Mouse (Mus musculus) forebrain, embryonic 12.5 days (tissue): ENCODE results near the gene Arhgap6. TPM values are rescaled to one million over a fixed set of nuclear protein-coding genes. Genes with fewer than 3 reads are reported as not detected.

Experiments
- ATAC-seq: fragments of 200-750 bp; cut with Nextera tagmentation; 2 replicates; pipeline ENCODE4 v1.8.0; 2017; ENCODE audit warnings: moderate TSS enrichment; ENCODE audit not compliant: low FRiP score
- H3K27ac ChIP-seq: fragments of 300-500 bp; sonication (generic); 2 replicates; pipeline ENCODE4 v1.5.1; 2016; ENCODE audit warnings: mild to moderate bottlenecking
- H3K27me3 ChIP-seq: fragments of 300-500 bp; sonication (generic); 2 replicates; pipeline ENCODE4 v1.6.1; 2016; ENCODE audit warnings: mild to moderate bottlenecking
- H3K36me3 ChIP-seq: fragments of 300-500 bp; sonication (generic); replicated peaks from 2 replicates; pipeline ENCODE4 v1.6.1; 2016; ENCODE audit warnings: mild to moderate bottlenecking
- H3K4me1 ChIP-seq: fragments of 300-500 bp; sonication (generic); 2 replicates; pipeline ENCODE4 v1.6.1; 2016
- H3K4me2 ChIP-seq: fragments of 300-500 bp; sonication (generic); 2 replicates; pipeline ENCODE4 v1.6.1; 2016; ENCODE audit warnings: mild to moderate bottlenecking, moderate library complexity
- H3K4me3 ChIP-seq: fragments of 300-500 bp; sonication (generic); replicated peaks from 2 replicates; pipeline ENCODE4 v1.5.1; 2016; ENCODE audit warnings: mild to moderate bottlenecking
- H3K9ac ChIP-seq: fragments of 300-500 bp; sonication (generic); 2 replicates; pipeline ENCODE4 v1.6.1; 2016; ENCODE audit warnings: mild to moderate bottlenecking
- H3K9me3 ChIP-seq: fragments of 300-500 bp; sonication (generic); 2 replicates; pipeline ENCODE4 v1.6.1; 2016
- WGBS: fragments of 180-500 bp; shearing (Covaris S2); methylation state at CpG from one replicate; pipeline ENCODE4 v1.1.7; 2016; 5-methylcytosine and 5-hydroxymethylcytosine counted together
- polyA plus RNA-seq: library from polyadenylated mRNA; unstranded; fragments of >200 nt; fragmentation: Nextera tagmentation; extraction: Ambion mirVana; gene quantifications from 2 replicates; pipeline ENCODE4 v1.2.1, GENCODE M21; 2016

Arhgap6 gene
- 0.73 and 0.97 TPM in 2 replicates for polyA plus RNA-seq

- peaks cover 55% of the 10 kb centered on the region for H3K27me3 ChIP-seq
- no peaks in the 10 kb centered on the region for H3K36me3 ChIP-seq
- H3K4me1 ChIP-seq = 0 out of 2 replicates have a peak, but pooled peaks cover 3% of the 10 kb centered on the region
- peak within 1 kb of the TSS; percentile 40 for H3K4me3 ChIP-seq
- H3K9ac ChIP-seq = peak within 1 kb of the TSS; percentile 47; the same call in 1 of the 2 replicates
- no peak within 1 kb of the TSS for H3K27ac ChIP-seq
- ATAC-seq = peak; percentile 72
- H3K9me3 ChIP-seq = no peaks in the 10 kb centered on the region
- 19% methylated on average over 42 of the region's 48 CpGs for WGBS
- peak within 1 kb of the TSS; percentile 73 for H3K4me2 ChIP-seq
Observed at GRCm38 (mm10) chrX:168794974-168795858, at the start of gene Arhgap6. Arhgap6 (plus strand) TSS chrX:168795099.

GRCm38 (mm10) chrX:168747011-168747410 is 47.9 kb upstream of the Arhgap6 start:
- Histone ChIP-seq H3K27me3 (peaks cover 6% of the 10 kb centered on the region; the same call in 1 of the 2 replicates), H3K4me2 (no peak overlapping the region), H3K36me3 (no peaks in the 10 kb centered on the region), H3K27ac (no peak overlapping the region), H3K4me3 (no peak overlapping the region), H3K9ac (no peak overlapping the region), H3K4me1 (no peaks in the 10 kb centered on the region), H3K9me3 (no peaks in the 10 kb centered on the region)
- ATAC-seq = no peak
- 47% methylated on average over 2 of the region's 2 CpGs for WGBS

- Histone ChIP-seq H3K27ac (no peak overlapping the region), H3K9ac (peak overlapping the region; percentile 47; the same call in 1 of the 2 replicates)
- WGBS = 24% methylated on average over 54 of the region's 55 CpGs
Observed at GRCm38 (mm10) chrX:168795859-168796848, 1.3 kb downstream of the Arhgap6 start.

GRCm38 (mm10) chrX:168804677-168805076 is 9.8 kb downstream of the Arhgap6 start:
- ATAC-seq = no peak
- Histone ChIP-seq H3K4me1 (no peaks in the 10 kb centered on the region), H3K4me2 (no peak overlapping the region), H3K9me3 (no peaks in the 10 kb centered on the region), H3K9ac (no peak overlapping the region), H3K4me3 (no peak overlapping the region), H3K27me3 (peaks cover 11% of the 10 kb centered on the region), H3K27ac (no peak overlapping the region), H3K36me3 (no peaks in the 10 kb centered on the region)
- WGBS = 84% methylated on average over 2 of the region's 2 CpGs

More at GRCm38 (mm10) chrX:168795859-168796848, 1.3 kb downstream of the Arhgap6 start:
- H3K4me1 ChIP-seq = 0 out of 2 replicates have a peak, but pooled peaks cover 3% of the 10 kb centered on the region
- peak overlapping the region; percentile 73 for H3K4me2 ChIP-seq
- H3K9me3 ChIP-seq = no peaks in the 10 kb centered on the region
- ATAC-seq = peak; percentile 76
- H3K36me3 ChIP-seq = no peaks in the 10 kb centered on the region
- H3K4me3 ChIP-seq = peak overlapping the region; percentile 40
- H3K27me3 ChIP-seq = peaks cover 60% of the 10 kb centered on the region

GRCm38 (mm10) chrX:168810513-168811265 is 15.8 kb downstream of the Arhgap6 start:
- 62% methylated on average over 3 of the region's 3 CpGs for WGBS
- ATAC-seq = no peak
- Histone ChIP-seq H3K27ac (no peak overlapping the region), H3K27me3 (peaks cover 9% of the 10 kb centered on the region), H3K4me2 (no peak overlapping the region), H3K9me3 (no peaks in the 10 kb centered on the region), H3K9ac (no peak overlapping the region), H3K4me1 (no peaks in the 10 kb centered on the region), H3K4me3 (no peak overlapping the region), H3K36me3 (no peaks in the 10 kb centered on the region)

GRCm38 (mm10) chrX:168818858-168819257 is 24.0 kb downstream of the Arhgap6 start:
- Histone ChIP-seq H3K4me3 (no peak overlapping the region), H3K9me3 (no peaks in the 10 kb centered on the region), H3K4me2 (no peak overlapping the region), H3K36me3 (no peaks in the 10 kb centered on the region), H3K9ac (no peak overlapping the region), H3K27ac (no peak overlapping the region), H3K27me3 (peaks cover 11% of the 10 kb centered on the region), H3K4me1 (no peaks in the 10 kb centered on the region)
- 62% methylated on average over 3 of the region's 3 CpGs for WGBS
- no peak for ATAC-seq

- WGBS = 79% methylated on average over 2 of the region's 2 CpGs
- no peak for ATAC-seq
Observed at GRCm38 (mm10) chrX:168824166-168824565, 29.3 kb downstream of the Arhgap6 start.

GRCm38 (mm10) chrX:168832343-168832742 is 37.4 kb downstream of the Arhgap6 start:
- no peaks in the 10 kb centered on the region for H3K4me1 ChIP-seq
- H3K4me2 ChIP-seq = no peak overlapping the region
- H3K27ac ChIP-seq = no peak overlapping the region
- H3K36me3 ChIP-seq = no peaks in the 10 kb centered on the region
- 89% methylated on average over 5 of the region's 5 CpGs for WGBS
- no peak overlapping the region for H3K4me3 ChIP-seq
- peaks cover 24% of the 10 kb centered on the region for H3K27me3 ChIP-seq
- no peaks in the 10 kb centered on the region for H3K9me3 ChIP-seq
- no peak overlapping the region for H3K9ac ChIP-seq
- no peak for ATAC-seq

More at GRCm38 (mm10) chrX:168824166-168824565, 29.3 kb downstream of the Arhgap6 start:
- H3K9me3 ChIP-seq = no peaks in the 10 kb centered on the region
- H3K9ac ChIP-seq = no peak overlapping the region
- H3K36me3 ChIP-seq = no peaks in the 10 kb centered on the region
- no peaks in the 10 kb centered on the region for H3K4me1 ChIP-seq
- peaks cover 12% of the 10 kb centered on the region for H3K27me3 ChIP-seq
- no peak overlapping the region for H3K27ac ChIP-seq
- H3K4me2 ChIP-seq = no peak overlapping the region
- H3K4me3 ChIP-seq = no peak overlapping the region

GRCm38 (mm10) chrX:168848062-168848461 is 53.2 kb downstream of the Arhgap6 start:
- Histone ChIP-seq H3K27ac (no peak overlapping the region), H3K9me3 (no peaks in the 10 kb centered on the region), H3K4me1 (no peaks in the 10 kb centered on the region), H3K36me3 (no peaks in the 10 kb centered on the region), H3K4me2 (no peak overlapping the region), H3K27me3 (peaks cover 5% of the 10 kb centered on the region; the same call in 1 of the 2 replicates), H3K9ac (no peak overlapping the region), H3K4me3 (no peak overlapping the region)
- no peak for ATAC-seq

- ATAC-seq = no peak
- H3K9ac ChIP-seq = no peak overlapping the region
- H3K4me1 ChIP-seq = no peaks in the 10 kb centered on the region
- no peak overlapping the region for H3K4me2 ChIP-seq
- H3K27ac ChIP-seq = no peak overlapping the region
- no peak overlapping the region for H3K4me3 ChIP-seq
- H3K27me3 ChIP-seq = no peaks in the 10 kb centered on the region
- H3K36me3 ChIP-seq = no peaks in the 10 kb centered on the region
- WGBS = 67% methylated on average over 1 of the region's 1 CpGs
- no peaks in the 10 kb centered on the region for H3K9me3 ChIP-seq
Observed at GRCm38 (mm10) chrX:168874688-168875087, 79.8 kb downstream of the Arhgap6 start.

- no peak for ATAC-seq
- Histone ChIP-seq H3K4me3 (no peak overlapping the region), H3K9me3 (no peaks in the 10 kb centered on the region), H3K27me3 (peaks cover 9% of the 10 kb centered on the region; the same call in 1 of the 2 replicates), H3K4me2 (no peak overlapping the region), H3K27ac (no peak overlapping the region), H3K36me3 (no peaks in the 10 kb centered on the region), H3K4me1 (no peaks in the 10 kb centered on the region), H3K9ac (no peak overlapping the region)
- WGBS = 67% methylated on average over 2 of the region's 2 CpGs
Observed at GRCm38 (mm10) chrX:168903557-168903956, 108.7 kb downstream of the Arhgap6 start.
